Mouse (Mus musculus) lung, adult 2 months (tissue): Measurements from ENCODE around the gene Comt.

Source experiments
- CTCF ChIP-seq: fragments of 200-500 bp; IDR thresholded peaks from 2 replicates; pipeline ENCODE4 v1.5.1; 2011; ENCODE audit warnings: mild to moderate bottlenecking, low read length, control low read depth; ENCODE audit not compliant: insufficient read depth
- POLR2A ChIP-seq: fragments of 200-500 bp; IDR thresholded peaks from 2 replicates; pipeline ENCODE4 v1.6.1; 2011; ENCODE audit warnings: low read depth, mild to moderate bottlenecking, control low read depth, low read length, borderline replicate concordance; ENCODE audit errors: extremely low read depth

- TF ChIP-seq CTCF (no peak), POLR2A (no peak)
These were observed 32.8 kb upstream of the Comt start for GRCm38 (mm10) chr16:18459335-18459954.
